Mouse (Mus musculus) MEL (cell line): ENCODE measurements around the gene Cacfd1. TPM values are rescaled to one million over a fixed set of nuclear protein-coding genes. Genes with fewer than 3 reads are reported as not detected.

Source experiments
- DNase-seq: peaks from one replicate; pipeline ENCODE4 v3.0.0; 2011; ENCODE audit warnings: low read depth, low spot score
- H3K27ac ChIP-seq: 2 replicates; pipeline ENCODE4 v1.5.1; 2012; ENCODE audit warnings: low read depth, mild to moderate bottlenecking, control low read depth, low read length, moderate library complexity; ENCODE audit not compliant: control insufficient read depth
- H3K27me3 ChIP-seq, 2 experiments: fragments of 150-350 bp in 1 of 2; sonication (generic) in 1 of 2; 2 replicates each; pipeline ENCODE4 v1.6.1; 2012; ENCODE audit warnings: low read length in 2 of 2, mild to moderate bottlenecking in 2 of 2, improper control_type of control experiment in 1 of 2, moderate library complexity in 1 of 2; ENCODE audit not compliant: insufficient read depth in 2 of 2, control insufficient read depth in 1 of 2
- H3K36me3 ChIP-seq, 2 experiments: 2 replicates each; pipeline ENCODE4 v1.6.1; 2012 to 2014; ENCODE audit warnings: low read length in 2 of 2, improper control_type of control experiment in 1 of 2, inconsistent platforms in 1 of 2, mild to moderate bottlenecking in 1 of 2; ENCODE audit not compliant: insufficient read depth in 2 of 2, control insufficient read depth in 1 of 2
- H3K4me1 ChIP-seq, 2 experiments: fragments of 150-350 bp in 1 of 2; sonication (generic) in 1 of 2; 2 replicates each; pipeline ENCODE4 v1.6.1; 2012; ENCODE audit warnings: low read length in 2 of 2, improper control_type of control experiment in 1 of 2, mild to moderate bottlenecking in 1 of 2; ENCODE audit not compliant: insufficient read depth in 2 of 2, control insufficient read depth in 1 of 2
- H3K4me3 ChIP-seq, 2 experiments: fragments of 150-350 bp in 1 of 2; sonication (generic) in 1 of 2; 2 replicates each; pipeline ENCODE4 v1.5.1; 2012; ENCODE audit warnings: low read depth in 2 of 2, low read length in 2 of 2, mild to moderate bottlenecking in 2 of 2, moderate library complexity in 2 of 2, control low read depth in 1 of 2, improper control_type of control experiment in 1 of 2; ENCODE audit not compliant: control insufficient read depth in 1 of 2, insufficient read depth in 1 of 2
- H3K79me2 ChIP-seq: 2 replicates; pipeline ENCODE4 v1.6.1; 2012; ENCODE audit warnings: mild to moderate bottlenecking, low read length, moderate library complexity; ENCODE audit not compliant: control insufficient read depth, poor library complexity, insufficient read depth
- H3K9ac ChIP-seq: 2 replicates; pipeline ENCODE4 v1.6.1; 2012; ENCODE audit warnings: low read depth, mild to moderate bottlenecking, control low read depth, low read length, moderate library complexity; ENCODE audit not compliant: control insufficient read depth, poor library complexity, severe bottlenecking
- H3K9me3 ChIP-seq: fragments of 150-350 bp; sonication (generic); replicated peaks from 2 replicates; pipeline ENCODE4 v1.6.1; 2012; ENCODE audit warnings: mild to moderate bottlenecking, low read length, improper control_type of control experiment, moderate library complexity; ENCODE audit not compliant: insufficient read depth
- BHLHE40 ChIP-seq: IDR thresholded peaks from 2 replicates; pipeline ENCODE4 v1.6.1; 2012; ENCODE audit warnings: low read depth, mild to moderate bottlenecking, inconsistent platforms, low read length, improper control_type of control experiment, borderline replicate concordance
- CHD1 ChIP-seq: IDR thresholded peaks from 2 replicates; pipeline ENCODE4 v1.6.1; 2012; ENCODE audit warnings: low read depth, mild to moderate bottlenecking, inconsistent platforms, low read length, improper control_type of control experiment
- GABPA ChIP-seq: IDR thresholded peaks from 2 replicates; pipeline ENCODE4 v1.6.1; 2012; ENCODE audit warnings: low read depth, mild to moderate bottlenecking, inconsistent platforms, low read length, improper control_type of control experiment, moderate library complexity
- GATA1 ChIP-seq: IDR thresholded peaks from 2 replicates; pipeline ENCODE4 v1.6.1; 2011; ENCODE audit warnings: low read depth, low read length, improper control_type of control experiment
- KAT2A ChIP-seq: conservative IDR thresholded peaks from 2 replicates; pipeline ENCODE4 v1.6.1; 2012; ENCODE audit warnings: low read depth, low read length, improper control_type of control experiment, inconsistent platforms
- MAX ChIP-seq: IDR thresholded peaks from 2 replicates; pipeline ENCODE4 v1.6.1; 2011; ENCODE audit warnings: low read length, improper control_type of control experiment
- MAZ ChIP-seq: IDR thresholded peaks from 2 replicates; pipeline ENCODE4 v1.6.1; 2012; ENCODE audit warnings: low read depth, mild to moderate bottlenecking, inconsistent platforms, low read length, improper control_type of control experiment
- MEF2A ChIP-seq: IDR thresholded peaks from 2 replicates; pipeline ENCODE4 v1.6.1; 2014; ENCODE audit warnings: low read depth, mild to moderate bottlenecking, inconsistent platforms, low read length, improper control_type of control experiment; ENCODE audit not compliant: poor library complexity, insufficient replicate concordance, severe bottlenecking; ENCODE audit errors: extremely low read depth
- MXI1 ChIP-seq: IDR thresholded peaks from 2 replicates; pipeline ENCODE4 v1.6.1; 2011; ENCODE audit warnings: mild to moderate bottlenecking, low read depth, low read length, improper control_type of control experiment
- NRF1 ChIP-seq: IDR thresholded peaks from 2 replicates; pipeline ENCODE4 v1.6.1; 2014; ENCODE audit warnings: low read depth, mild to moderate bottlenecking, inconsistent platforms, low read length, improper control_type of control experiment, moderate library complexity; ENCODE audit not compliant: poor library complexity, insufficient read depth, severe bottlenecking
- POLR2AphosphoS2 ChIP-seq: IDR thresholded peaks from 2 replicates; pipeline ENCODE4 v1.6.1; 2011; ENCODE audit warnings: low read length, improper control_type of control experiment
- POLR2AphosphoS5 ChIP-seq: IDR thresholded peaks from 2 replicates; pipeline ENCODE4 v1.6.1; 2012; ENCODE audit warnings: low read depth, borderline replicate concordance, mild to moderate bottlenecking, inconsistent platforms, low read length, moderate library complexity, mixed read lengths
- RAD21 ChIP-seq: IDR thresholded peaks from 2 replicates; pipeline ENCODE4 v1.6.1; 2011; ENCODE audit warnings: mild to moderate bottlenecking, low read depth, low read length, improper control_type of control experiment
- RCOR1 ChIP-seq: IDR thresholded peaks from 2 replicates; pipeline ENCODE4 v1.6.1; 2012; ENCODE audit warnings: low read depth, mild to moderate bottlenecking, inconsistent platforms, low read length, improper control_type of control experiment
- SIN3A ChIP-seq: IDR thresholded peaks from 2 replicates; pipeline ENCODE4 v1.6.1; 2012; ENCODE audit warnings: low read length, improper control_type of control experiment, inconsistent platforms
- TAL1 ChIP-seq: IDR thresholded peaks from 2 replicates; pipeline ENCODE4 v1.6.1; 2012; ENCODE audit warnings: mild to moderate bottlenecking, inconsistent platforms, low read length, moderate library complexity, mixed read lengths
- TCF12 ChIP-seq: IDR thresholded peaks from 2 replicates; pipeline ENCODE4 v1.6.1; 2014; ENCODE audit warnings: low read depth, mild to moderate bottlenecking, inconsistent platforms, low read length, improper control_type of control experiment, moderate library complexity
- UBTF ChIP-seq: IDR thresholded peaks from 2 replicates; pipeline ENCODE4 v1.6.1; 2012; ENCODE audit warnings: low read depth, mild to moderate bottlenecking, inconsistent platforms, low read length, improper control_type of control experiment, moderate library complexity, borderline replicate concordance; ENCODE audit not compliant: insufficient read depth
- polyA plus RNA-seq, 2 experiments: library from polyadenylated mRNA; stranded (reverse) in 1 of 2; unstranded in 1 of 2; fragments of >175 nt in 1 of 2; fragments of >200 nt in 1 of 2; gene quantifications; 2 replicates each; pipeline versions ENCODE4 v1.2.1 to v1.2.4; 2012; ENCODE audit warnings: low replicate concordance in 2 of 2, low read depth in 1 of 2; ENCODE audit not compliant: insufficient read length in 2 of 2, insufficient read depth in 1 of 2, missing spikeins in 1 of 2
- total RNA-seq: library from RNA; depleted of rRNA; stranded (reverse); fragments of 300-350 nt; gene quantifications from 2 replicates; pipeline ENCODE4 v1.2.3, GENCODE M21; 2012

The Cacfd1 gene
- total and polyA plus RNA-seq, 3 experiments = 19.1 to 60.7 TPM; not detected in 1

GRCm38 (mm10) chr2:27044641-27045040 lies 34.9 kb downstream of the Cacfd1 start:
- Histone ChIP-seq H3K4me1 (no peaks in the 10 kb centered on the region), H3K27me3 (peaks cover 9 to 21% of the 10 kb centered on the region in 2 experiments), H3K9me3 (no peaks in the 10 kb centered on the region), H3K36me3 (no peaks in the 10 kb centered on the region), H3K79me2 (no peaks in the 10 kb centered on the region), H3K9ac (no peak overlapping the region)
- no peak for DNase-seq
- TF ChIP-seq RCOR1 (no peak), UBTF (no peak), MAZ (no peak), NRF1 (no peak), MXI1 (no peak), RAD21 (no peak), TCF12 (no peak), MEF2A (no peak), BHLHE40 (no peak), CHD1 (no peak), TAL1 (no peak), KAT2A (no peak), GATA1 (no peak), POLR2AphosphoS2 (no peak), SIN3A (no peak), MAX (no peak), GABPA (no peak)
- TF ChIP-seq, all 39 proteins: peak for 0
- Histone ChIP-seq H3K4me3 (no peak overlapping the region), H3K27ac (no peak overlapping the region)

GRCm38 (mm10) chr2:27045979-27046770 lies 36.4 kb downstream of the Cacfd1 start:
- Histone ChIP-seq H3K4me1 (no peaks in the 10 kb centered on the region), H3K4me3 (no peak overlapping the region), H3K36me3 (no peaks in the 10 kb centered on the region), H3K79me2 (no peaks in the 10 kb centered on the region), H3K9me3 (no peaks in the 10 kb centered on the region), H3K9ac (no peak overlapping the region), H3K27me3 (peaks cover 12 to 21% of the 10 kb centered on the region in 2 experiments), H3K27ac (no peak overlapping the region)
- no peak for DNase-seq
- TF ChIP-seq GATA1 = no peak
- TF ChIP-seq KAT2A = no peak
- no peak for TF ChIP-seq GABPA
- no peak for TF ChIP-seq SIN3A
- no peak for TF ChIP-seq MXI1
- no peak for TF ChIP-seq POLR2AphosphoS5
